Mouse (Mus musculus) cerebellum, adult 2 months (tissue): ENCODE measurements around the gene Reps1.

ENCODE experiments used
- CTCF ChIP-seq: fragments of 200-500 bp; IDR thresholded peaks from 2 replicates; pipeline ENCODE4 v1.5.1; 2011; ENCODE audit warnings: low read depth, mild to moderate bottlenecking, control low read depth, low read length, moderate library complexity, borderline replicate concordance; ENCODE audit not compliant: insufficient read depth
- POLR2A ChIP-seq: fragments of 200-500 bp; IDR thresholded peaks from 2 replicates; pipeline ENCODE4 v1.6.1; 2011; ENCODE audit warnings: low read length, control low read depth, borderline replicate concordance; ENCODE audit not compliant: insufficient read depth

DNA sequence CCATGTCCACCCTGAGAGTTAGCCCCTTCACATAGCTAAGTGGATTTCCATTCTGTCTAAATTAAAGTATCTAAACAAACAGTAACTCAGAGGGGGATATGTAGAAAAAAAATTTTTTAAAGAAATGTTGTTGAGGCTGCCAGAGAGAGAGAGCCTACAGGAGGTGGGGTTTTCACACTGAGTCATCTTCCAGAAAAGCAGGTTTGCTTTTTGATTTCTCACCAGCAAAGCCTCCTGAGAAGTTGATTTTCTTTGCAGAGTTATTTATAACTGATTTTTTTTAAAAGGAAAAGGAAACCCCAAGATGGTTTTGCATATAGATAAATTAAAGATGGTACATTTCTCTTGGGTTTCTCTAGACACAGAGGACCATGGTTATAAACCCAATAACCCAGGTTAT is 47.5 kb upstream of the Reps1 start:
- no peak for TF ChIP-seq CTCF
- TF ChIP-seq POLR2A = no peak
